Mouse (Mus musculus): ENCODE measurements around the gene Myo10. TPM values are rescaled to one million over a fixed set of nuclear protein-coding genes. Genes with fewer than 3 reads are reported as not detected.

Gene Myo10
- polyA plus RNA-seq, 1 experiment from 2014 or later = 5.9 TPM

DNA sequence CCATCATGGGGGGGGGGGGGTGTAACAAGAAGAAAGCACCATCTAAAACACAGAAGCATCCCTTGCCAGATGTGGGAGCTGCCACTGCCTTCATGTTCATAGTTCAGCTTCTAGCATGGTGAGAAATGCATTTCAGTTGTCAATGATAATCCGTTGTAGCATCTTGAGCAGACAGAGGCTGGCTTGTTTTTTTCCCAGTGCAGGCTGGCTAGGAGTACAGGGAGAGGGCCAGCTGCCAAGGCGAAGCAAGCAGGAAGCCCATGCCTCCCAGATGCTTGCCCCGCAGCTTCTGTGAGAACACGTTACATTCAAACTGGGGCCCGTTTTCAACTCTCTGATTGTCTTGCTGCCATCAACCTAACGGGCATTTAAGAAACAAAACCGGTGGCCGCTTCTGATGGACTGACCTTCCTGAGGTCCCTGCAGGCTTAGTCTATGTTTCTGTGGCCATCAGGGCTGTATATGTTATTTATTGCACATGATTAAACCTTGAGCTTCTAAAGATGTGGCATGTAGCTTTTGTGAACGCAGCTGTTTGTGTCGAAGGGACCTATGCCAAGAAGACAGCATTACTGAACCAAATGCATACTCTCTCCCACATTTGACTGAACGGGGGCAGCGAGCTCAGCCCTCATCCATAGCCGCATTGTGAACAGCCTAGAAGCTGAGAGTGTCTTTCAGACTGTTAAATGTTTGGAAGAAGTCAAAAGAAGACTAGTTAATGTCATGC is 53.9 kb downstream of the Myo10 start:
- DNase-seq = no peak
- WGBS (ENCODE audit: insufficient replicate concordance) = 78% methylated on average over 13 of the region's 13 CpGs
- Histone ChIP-seq H3K4me3 (ENCODE audit: low read depth, low read length) (no peak overlapping the region), H3K27me3 (ENCODE audit: insufficient read depth, low read length) (no peaks in the 10 kb centered on the region), H3K4me1 (ENCODE audit: insufficient read depth) (no peaks in the 10 kb centered on the region; the same call in 1 of the 2 replicates), H3K36me3 (replicated peaks; ENCODE audit: insufficient read depth, low read length) (no peaks in the 10 kb centered on the region), H3K9ac (replicated peaks) (no peak overlapping the region), H3K27ac (ENCODE audit: low read depth) (no peak overlapping the region), H3K9me3 (ENCODE audit: low read length) (no peaks in the 10 kb centered on the region), H3K4me2 (ENCODE audit: low read depth, low read length) (no peak overlapping the region)
- ATAC-seq = no peak
- TF ChIP-seq CTCF (IDR thresholded peaks at IDR 0.05; ENCODE audit: low read depth) = no peak
- no peak for TF ChIP-seq EP300 (IDR thresholded peaks at IDR 0.05; ENCODE audit: low read depth)

DNA sequence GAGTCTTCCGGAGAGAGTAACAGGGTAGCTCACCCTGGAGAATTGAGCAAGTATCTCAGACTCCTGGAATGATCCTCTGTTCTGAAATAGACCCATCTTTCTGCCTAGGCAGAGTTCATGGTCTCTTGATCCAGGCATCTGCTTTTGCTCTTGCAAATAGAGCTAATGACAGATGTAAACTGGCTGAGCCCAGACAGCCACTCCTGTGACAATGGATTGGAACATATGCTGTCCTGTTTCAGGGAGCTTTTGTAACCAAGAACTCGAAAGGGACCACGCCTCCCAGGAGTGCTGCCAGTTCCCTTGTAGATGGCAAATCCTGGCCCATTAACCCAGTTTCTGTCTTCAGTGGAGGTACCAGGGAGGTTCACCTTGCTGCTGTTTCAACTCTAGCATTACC is 56.8 kb downstream of the Myo10 start:
- Histone ChIP-seq H3K9me3 (ENCODE audit: low read length) (no peaks in the 10 kb centered on the region), H3K4me1 (ENCODE audit: insufficient read depth) (no peaks in the 10 kb centered on the region; the same call in 1 of the 2 replicates), H3K36me3 (replicated peaks; ENCODE audit: insufficient read depth, low read length) (no peaks in the 10 kb centered on the region), H3K4me3 (ENCODE audit: low read depth, low read length) (no peak overlapping the region), H3K27ac (ENCODE audit: low read depth) (no peak overlapping the region), H3K4me2 (ENCODE audit: low read depth, low read length) (no peak overlapping the region), H3K9ac (replicated peaks) (no peak overlapping the region), H3K27me3 (ENCODE audit: insufficient read depth, low read length) (no peaks in the 10 kb centered on the region)
- TF ChIP-seq CTCF (IDR thresholded peaks at IDR 0.05; ENCODE audit: low read depth) = no peak
- no peak for TF ChIP-seq EP300 (IDR thresholded peaks at IDR 0.05; ENCODE audit: low read depth)
- 60% methylated on average over 3 of the region's 3 CpGs for WGBS (ENCODE audit: insufficient replicate concordance)
- ATAC-seq = no peak
- DNase-seq = no peak

DNA sequence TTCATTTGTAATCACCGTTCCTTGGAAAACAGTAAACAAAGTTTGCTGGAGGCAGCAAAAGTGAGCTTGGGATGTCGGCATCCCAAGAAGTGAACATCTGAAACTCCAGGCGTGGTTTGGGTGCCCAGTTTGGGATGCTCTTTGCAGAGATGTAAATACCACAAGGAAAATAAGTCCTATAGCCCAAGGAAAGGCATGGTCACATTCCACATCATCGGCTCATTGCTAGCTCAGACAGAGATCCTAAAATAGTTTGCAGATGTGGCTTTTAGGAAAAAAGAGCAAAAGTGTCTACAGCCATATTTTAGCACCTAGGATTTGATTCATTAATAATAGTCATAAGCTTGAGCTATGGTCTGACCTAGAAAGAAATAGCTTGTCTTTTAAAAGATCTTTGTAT is 57.3 kb downstream of the Myo10 start:
- no peak for ATAC-seq

DNA sequence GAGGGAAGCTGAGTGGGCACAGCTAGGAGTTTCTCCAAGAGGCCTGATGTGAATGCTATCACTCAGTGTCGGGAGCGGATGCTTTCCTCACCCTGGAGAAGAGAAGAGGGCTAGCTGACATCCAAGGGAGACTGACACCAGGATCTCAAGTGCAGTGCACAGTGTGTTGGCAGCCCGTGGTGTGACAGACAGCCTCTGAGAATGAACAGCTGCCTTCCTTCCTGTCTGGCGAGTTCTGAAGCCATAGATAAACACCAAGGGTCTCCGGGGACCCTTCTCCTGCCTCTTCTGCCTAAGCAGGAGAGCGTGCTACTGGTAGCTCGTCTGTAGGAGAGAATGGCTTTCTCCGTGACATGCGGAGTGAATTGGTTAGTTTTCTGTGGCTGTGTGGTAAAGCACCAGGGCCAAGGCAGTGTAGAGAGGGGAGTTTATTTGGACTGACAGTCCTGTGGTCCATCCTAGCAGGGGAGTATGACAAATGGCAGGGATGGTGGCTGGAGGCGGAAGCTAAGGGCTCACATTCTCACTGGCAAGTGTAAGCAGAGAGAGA is 58.0 kb downstream of the Myo10 start:
- Histone ChIP-seq H3K9me3 (ENCODE audit: low read length) (no peaks in the 10 kb centered on the region), H3K4me3 (ENCODE audit: low read depth, low read length) (no peak overlapping the region), H3K9ac (replicated peaks) (no peak overlapping the region), H3K4me2 (ENCODE audit: low read depth, low read length) (no peak overlapping the region), H3K36me3 (replicated peaks; ENCODE audit: insufficient read depth, low read length) (no peaks in the 10 kb centered on the region), H3K4me1 (ENCODE audit: insufficient read depth) (no peaks in the 10 kb centered on the region; the same call in 1 of the 2 replicates), H3K27ac (ENCODE audit: low read depth) (peak overlapping the region; percentile 34; the same call in 1 of the 2 replicates), H3K27me3 (ENCODE audit: insufficient read depth, low read length) (no peaks in the 10 kb centered on the region)
- peak; percentile 5; the same call in 1 of the 2 replicates for ATAC-seq
- TF ChIP-seq EP300 (IDR thresholded peaks at IDR 0.05; ENCODE audit: low read depth) = no peak
- TF ChIP-seq CTCF (IDR thresholded peaks at IDR 0.05; ENCODE audit: low read depth) = no peak
- WGBS (ENCODE audit: insufficient replicate concordance) = 40% methylated on average over 10 of the region's 10 CpGs
- no peak for DNase-seq

More for the DNA sequence above, 57.3 kb downstream of the Myo10 start:
- no peak overlapping the region for H3K4me2 ChIP-seq (ENCODE audit: low read depth, low read length)
- H3K9ac ChIP-seq (replicated peaks) = no peak overlapping the region
- no peaks in the 10 kb centered on the region for H3K27me3 ChIP-seq (ENCODE audit: insufficient read depth, low read length)
- no peaks in the 10 kb centered on the region for H3K36me3 ChIP-seq (replicated peaks; ENCODE audit: insufficient read depth, low read length)
- no peak overlapping the region for H3K27ac ChIP-seq (ENCODE audit: low read depth)
- TF ChIP-seq CTCF (IDR thresholded peaks at IDR 0.05; ENCODE audit: low read depth) (no peak), EP300 (IDR thresholded peaks at IDR 0.05; ENCODE audit: low read depth) (no peak)
- H3K4me1 ChIP-seq (ENCODE audit: insufficient read depth) = no peaks in the 10 kb centered on the region; the same call in 1 of the 2 replicates
- 81% methylated on average over 4 of the region's 4 CpGs for WGBS (ENCODE audit: insufficient replicate concordance)
- no peak for DNase-seq
- H3K4me3 ChIP-seq (ENCODE audit: low read depth, low read length) = no peak overlapping the region
- no peaks in the 10 kb centered on the region for H3K9me3 ChIP-seq (ENCODE audit: low read length)

DNA sequence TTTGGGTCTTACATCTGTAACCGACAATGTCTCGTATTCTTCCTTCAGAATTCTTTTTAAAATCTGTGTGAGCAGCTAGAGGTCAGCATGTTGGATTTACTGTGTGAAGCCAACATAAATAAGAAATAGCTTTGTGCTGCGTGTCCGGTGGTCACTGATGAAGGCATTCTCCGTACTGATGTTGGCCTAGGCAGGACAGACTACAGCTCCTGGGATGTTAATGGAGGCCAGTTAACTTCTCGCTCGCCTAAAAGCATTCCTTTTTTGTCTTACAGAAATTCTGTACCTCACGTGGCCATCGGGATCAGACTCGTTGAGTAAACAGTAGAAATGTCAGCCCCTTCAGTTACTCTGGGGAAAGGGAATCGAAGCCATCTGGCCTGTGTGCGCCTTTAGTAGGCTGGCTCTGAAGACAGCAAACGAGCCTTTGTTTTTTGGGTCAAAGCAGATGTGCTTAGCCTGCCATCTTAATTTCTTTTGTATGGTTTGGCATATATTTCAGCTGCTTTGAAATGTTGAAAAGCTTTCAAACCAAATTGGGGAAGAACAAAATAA is 60.7 kb downstream of the Myo10 start:
- H3K27me3 ChIP-seq (ENCODE audit: insufficient read depth, low read length) = no peaks in the 10 kb centered on the region
- 70% methylated on average over 13 of the region's 13 CpGs for WGBS (ENCODE audit: insufficient replicate concordance)
- TF ChIP-seq CTCF (IDR thresholded peaks at IDR 0.05; ENCODE audit: low read depth) (no peak), EP300 (IDR thresholded peaks at IDR 0.05; ENCODE audit: low read depth) (no peak)
- no peaks in the 10 kb centered on the region for H3K9me3 ChIP-seq (ENCODE audit: low read length)
- H3K9ac ChIP-seq (replicated peaks) = no peak overlapping the region
- DNase-seq (no peak), ATAC-seq (no peak)
- H3K4me2 ChIP-seq (ENCODE audit: low read depth, low read length) = no peak overlapping the region
- no peaks in the 10 kb centered on the region; the same call in 1 of the 2 replicates for H3K4me1 ChIP-seq (ENCODE audit: insufficient read depth)
- no peaks in the 10 kb centered on the region for H3K36me3 ChIP-seq (replicated peaks; ENCODE audit: insufficient read depth, low read length)
- no peak overlapping the region for H3K27ac ChIP-seq (ENCODE audit: low read depth)
- H3K4me3 ChIP-seq (ENCODE audit: low read depth, low read length) = no peak overlapping the region

DNA sequence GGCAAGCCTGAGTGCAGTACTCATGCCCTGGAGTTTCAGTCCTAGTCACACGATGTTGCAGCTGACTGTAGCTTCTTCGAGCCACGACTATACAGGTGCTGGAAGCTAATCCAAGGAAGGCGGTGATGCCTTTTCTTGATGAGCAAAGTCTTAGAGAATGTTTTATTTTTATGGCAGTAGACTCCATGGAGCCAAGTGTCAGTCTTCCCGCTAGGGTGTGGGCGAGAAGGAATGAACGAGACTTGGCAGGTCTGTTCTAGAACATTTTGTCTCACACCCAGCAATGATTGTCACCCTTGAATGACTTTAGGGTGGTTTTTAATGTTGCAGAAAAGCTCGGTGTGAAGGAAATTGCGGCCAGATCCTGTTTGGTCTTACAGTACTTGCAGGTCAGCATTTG is 62.9 kb downstream of the Myo10 start:
- Histone ChIP-seq H3K4me3 (ENCODE audit: low read depth, low read length) (no peak overlapping the region), H3K4me2 (ENCODE audit: low read depth, low read length) (no peak overlapping the region), H3K4me1 (ENCODE audit: insufficient read depth) (peaks cover 6% of the 10 kb centered on the region), H3K9ac (replicated peaks) (no peak overlapping the region), H3K27ac (ENCODE audit: low read depth) (no peak overlapping the region), H3K9me3 (ENCODE audit: low read length) (no peaks in the 10 kb centered on the region), H3K27me3 (ENCODE audit: insufficient read depth, low read length) (no peaks in the 10 kb centered on the region), H3K36me3 (replicated peaks; ENCODE audit: insufficient read depth, low read length) (no peaks in the 10 kb centered on the region)
- 77% methylated on average over 9 of the region's 9 CpGs for WGBS (ENCODE audit: insufficient replicate concordance)
- TF ChIP-seq EP300 (IDR thresholded peaks at IDR 0.05; ENCODE audit: low read depth) (no peak), CTCF (IDR thresholded peaks at IDR 0.05; ENCODE audit: low read depth) (no peak)
- ATAC-seq (no peak), DNase-seq (no peak)
